Mouse (Mus musculus) adrenal gland, postnatal 4 days (tissue): ENCODE data around the gene Nbr1. TPM values are rescaled to one million over a fixed set of nuclear protein-coding genes. Genes with fewer than 3 reads are reported as not detected.
A peak's percentile ranks its signal among the peaks of the same experiment; 100 is the strongest.
"Not testable (repeated sequence)": the region's sequence is repeated elsewhere in the genome, so short reads cannot be mapped to it uniquely, and the experiment has no call there.

Experiments used
- DNase-seq, 2 experiments: peaks; one replicate each; pipeline ENCODE4 v3.0.0; 2021 to 2022; ENCODE audit warnings: low spot score in 2 of 2, mixed read lengths in 2 of 2
- total RNA-seq, 2 experiments: library from RNA; stranded (reverse); gene quantifications; 2 replicates each; pipeline ENCODE4 v1.2.3; 2021

Nbr1 gene
- total RNA-seq, 2 experiments from 2014 or later = 167 to 227 TPM

GRCm38 (mm10) chr11:101618596-101618995 is 66.6 kb downstream of the Nbr1 start:
- DNase-seq = no peak

GRCm38 (mm10) chr11:101620022-101620655 is 68.2 kb downstream of the Nbr1 start:
- DNase-seq = not testable (repeated sequence)

GRCm38 (mm10) chr11:101626649-101626994 is 74.7 kb downstream of the Nbr1 start:
- no peak for DNase-seq

GRCm38 (mm10) chr11:101626995-101627856 is 75.3 kb downstream of the Nbr1 start, which contains the start of gene Rdm1:
Rdm1 (plus strand) TSS chr11:101627195.
- DNase-seq = peak; percentile 50 to 77

GRCm38 (mm10) chr11:101627857-101628559 is 76.1 kb downstream of the Nbr1 start:
- peak; percentile 80 to 84 for DNase-seq

- not testable (repeated sequence) for DNase-seq
These were observed 76.9 kb downstream of the Nbr1 start for GRCm38 (mm10) chr11:101628733-101629417.

Other genes starting within 250 kb of the Nbr1 start
- 100 to 1,000 TPM; 144 to 147 TPM for gene Becn1, start 249.9 kb upstream of the Nbr1 start, total RNA-seq
- 100 to 1,000 TPM; 122 to 124 TPM for gene Psme3, start 235.9 kb upstream of the Nbr1 start, total RNA-seq
- 1 to 10 TPM; 7.3 to 7.7 TPM for gene Aoc2, start 227.1 kb upstream of the Nbr1 start, total RNA-seq
- 10 to 100 TPM; 28.8 to 33.7 TPM for gene Aoc3, start 221.5 kb upstream of the Nbr1 start, total RNA-seq
- 10 to 100 TPM; 17.8 to 30.5 TPM for gene G6pc, start 184.6 kb upstream of the Nbr1 start, total RNA-seq
- 10 to 100 TPM; 29.9 to 31.1 TPM for gene Aarsd1, start 134.5 kb upstream of the Nbr1 start, total RNA-seq
- gene Gm27029, start 127.4 kb upstream of the Nbr1 start, total RNA-seq = 1 to 10 TPM; 3.4 to 5.9 TPM
- gene Rundc1, start 127.1 kb upstream of the Nbr1 start, total RNA-seq = 10 to 100 TPM; 20.1 to 22.0 TPM
- 1 to 10 TPM; 6.4 to 6.7 TPM for gene Ptges3l, start 126.8 kb upstream of the Nbr1 start, total RNA-seq
- 100 to 1,000 TPM in 1 of 2 experiments, 10 to 100 TPM in 1; 90.3 to 116 TPM for gene Rpl27, start 109.9 kb upstream of the Nbr1 start, total RNA-seq
- gene Ifi35, start 103.7 kb upstream of the Nbr1 start, total RNA-seq = 10 to 100 TPM; 30.0 to 30.3 TPM
- gene Rnd2, start 87.2 kb upstream of the Nbr1 start, total RNA-seq = 10 to 100 TPM; 16.4 to 20.0 TPM
- gene Vat1, start 85.9 kb upstream of the Nbr1 start, total RNA-seq = 100 to 1,000 TPM; 103 to 105 TPM
- 10 to 100 TPM; 16.6 to 18.9 TPM for gene Brca1, start 194 bp upstream of the Nbr1 start, total RNA-seq
- gene Tmem106a, start 30.1 kb downstream of the Nbr1 start, total RNA-seq = 10 to 100 TPM; 19.2 to 21.0 TPM
- gene Gm11634, start 47.1 kb downstream of the Nbr1 start, total RNA-seq = not detected
- 10 to 100 TPM; 29.1 to 33.0 TPM for gene Rdm1, start 75.0 kb downstream of the Nbr1 start, total RNA-seq
- 10 to 100 TPM in 1 of 2 experiments, 1 to 10 TPM in 1; 9.9 to 10.4 TPM for gene Arl4d, start 113.4 kb downstream of the Nbr1 start, total RNA-seq
- gene Dhx8, start 180.8 kb downstream of the Nbr1 start, total RNA-seq = 10 to 100 TPM; 29.1 to 32.7 TPM
- 1 to 10 TPM; 6.5 to 9.9 TPM for gene Etv4, start 233.2 kb downstream of the Nbr1 start, total RNA-seq